Mouse (Mus musculus) CH12.LX (cell line): Measurements from ENCODE around the gene Drp2. TPM values are rescaled to one million over a fixed set of nuclear protein-coding genes. Genes with fewer than 3 reads are reported as not detected.

ENCODE experiments used
- DNase-seq: peaks from one replicate; pipeline ENCODE4 v3.0.0-alpha.2; 2013; ENCODE audit errors: extremely low read depth
- H3K27ac ChIP-seq: 2 replicates; pipeline ENCODE4 v1.5.1; 2012; ENCODE audit warnings: low read depth, mild to moderate bottlenecking, control low read depth, moderate library complexity; ENCODE audit not compliant: insufficient read depth
- H3K27me3 ChIP-seq: replicated peaks from 2 replicates; pipeline ENCODE3; 2012; ENCODE audit warnings: inconsistent platforms
- H3K36me3 ChIP-seq, 2 experiments: replicated peaks in 1 of 2; 2 replicates each; pipeline versions ENCODE3 to v1.6.1; 2012; ENCODE audit warnings: inconsistent platforms in 1 of 2, low read length in 1 of 2, mild to moderate bottlenecking in 1 of 2, mixed read lengths in 1 of 2, moderate library complexity in 1 of 2; ENCODE audit not compliant: control insufficient read depth in 1 of 2, insufficient read depth in 1 of 2
- H3K4me1 ChIP-seq, 2 experiments: 2 replicates each; pipeline ENCODE4 v1.6.1; 2012; ENCODE audit warnings: inconsistent platforms in 1 of 2, moderate library complexity in 1 of 2; ENCODE audit not compliant: insufficient read depth in 2 of 2, control insufficient read depth in 1 of 2
- H3K4me2 ChIP-seq: 2 replicates; pipeline ENCODE4 v1.6.1; 2012; ENCODE audit warnings: low read depth, mild to moderate bottlenecking, control low read depth; ENCODE audit not compliant: poor library complexity, insufficient read depth, severe bottlenecking
- H3K4me3 ChIP-seq, 3 experiments: fragments of 150-350 bp in 1 of 3; sonication (generic) in 1 of 3; replicated peaks in 1 of 3; 2 replicates each; pipeline versions ENCODE3 to v1.5.1; 2011 to 2012; ENCODE audit warnings: low read depth in 2 of 3, low read length in 2 of 3, mild to moderate bottlenecking in 2 of 3, moderate library complexity in 2 of 3, control low read depth in 1 of 3, improper control_type of control experiment in 1 of 3, inconsistent platforms in 1 of 3, mixed read lengths in 1 of 3; ENCODE audit not compliant: poor library complexity in 1 of 3
- H3K79me2 ChIP-seq: replicated peaks from 2 replicates; pipeline ENCODE4 v1.6.1; 2012; ENCODE audit warnings: mild to moderate bottlenecking, moderate library complexity; ENCODE audit not compliant: control insufficient read depth, poor library complexity, insufficient read depth, severe bottlenecking; ENCODE audit errors: extremely low read depth
- H3K9ac ChIP-seq: 2 replicates; pipeline ENCODE4 v1.6.1; 2012; ENCODE audit warnings: low read depth, mild to moderate bottlenecking, control low read depth, moderate library complexity; ENCODE audit not compliant: insufficient read depth
- H3K9me3 ChIP-seq: replicated peaks from 2 replicates; pipeline ENCODE3; 2012; ENCODE audit warnings: low read length, inconsistent platforms, mixed read lengths
- E2F4 ChIP-seq: IDR thresholded peaks from 2 replicates; pipeline ENCODE4 v1.6.1; 2011; ENCODE audit warnings: low read depth, low read length, improper control_type of control experiment; ENCODE audit not compliant: insufficient replicate concordance
- EP300 ChIP-seq: IDR thresholded peaks from 2 replicates; pipeline ENCODE4 v1.6.1; 2011; ENCODE audit warnings: low read length, improper control_type of control experiment
- ETS1 ChIP-seq: conservative IDR thresholded peaks from 2 replicates; pipeline ENCODE4 v1.6.1; 2012; ENCODE audit warnings: low read depth, mild to moderate bottlenecking, inconsistent platforms, low read length, improper control_type of control experiment, moderate library complexity
- GABPA ChIP-seq: IDR thresholded peaks from 2 replicates; pipeline ENCODE4 v1.6.1; 2012; ENCODE audit warnings: low read depth, low read length, improper control_type of control experiment, inconsistent platforms; ENCODE audit not compliant: insufficient replicate concordance
- IRF4 ChIP-seq: IDR thresholded peaks from 2 replicates; pipeline ENCODE4 v1.6.1; 2014; ENCODE audit warnings: low read depth, mild to moderate bottlenecking, inconsistent platforms, low read length, improper control_type of control experiment
- MAFK ChIP-seq: IDR thresholded peaks from 2 replicates; pipeline ENCODE4 v1.6.1; 2011; ENCODE audit warnings: low read length, improper control_type of control experiment; ENCODE audit not compliant: insufficient replicate concordance
- MAZ ChIP-seq: IDR thresholded peaks from 2 replicates; pipeline ENCODE4 v1.6.1; 2012; ENCODE audit warnings: low read depth, mild to moderate bottlenecking, inconsistent platforms, low read length, improper control_type of control experiment, moderate library complexity
- MXI1 ChIP-seq: IDR thresholded peaks from 2 replicates; pipeline ENCODE4 v1.6.1; 2011; ENCODE audit warnings: mild to moderate bottlenecking, low read depth, low read length, improper control_type of control experiment
- NELFE ChIP-seq: IDR thresholded peaks from 2 replicates; pipeline ENCODE4 v1.6.1; 2011; ENCODE audit warnings: low read depth, low read length, improper control_type of control experiment
- NRF1 ChIP-seq: IDR thresholded peaks from 2 replicates; pipeline ENCODE4 v1.6.1; 2014; ENCODE audit warnings: low read depth, mild to moderate bottlenecking, inconsistent platforms, low read length, improper control_type of control experiment, moderate library complexity
- POLR2AphosphoS2 ChIP-seq: IDR thresholded peaks from 2 replicates; pipeline ENCODE4 v1.6.1; 2011; ENCODE audit warnings: low read depth, low read length, improper control_type of control experiment
- RAD21 ChIP-seq: IDR thresholded peaks from 2 replicates; pipeline ENCODE4 v1.6.1; 2011; ENCODE audit warnings: low read depth, mild to moderate bottlenecking, low read length, improper control_type of control experiment, moderate library complexity
- USF1 ChIP-seq: IDR thresholded peaks from 2 replicates; pipeline ENCODE4 v1.6.1; 2014; ENCODE audit warnings: low read depth, mild to moderate bottlenecking, inconsistent platforms, low read length, improper control_type of control experiment
- USF2 ChIP-seq: conservative IDR thresholded peaks from 2 replicates; pipeline ENCODE4 v1.6.1; 2011; ENCODE audit warnings: low read depth, low read length, improper control_type of control experiment
- ZKSCAN1 ChIP-seq: IDR thresholded peaks from 2 replicates; pipeline ENCODE4 v1.6.1; 2012; ENCODE audit warnings: low read depth, inconsistent platforms, low read length, improper control_type of control experiment, borderline replicate concordance
- ZNF384 ChIP-seq: IDR thresholded peaks from 2 replicates; pipeline ENCODE4 v1.6.1; 2012; ENCODE audit warnings: low read depth, low read length, improper control_type of control experiment, inconsistent platforms
- dilution Hi-C: fragments of 300-500 bp; cut with MboI; formaldehyde crosslinking; loops from 2 replicates; pipeline ENCODE4 v1.14.3; 2020; ENCODE audit warnings: low sequenced_read_pairs; ENCODE audit not compliant: extremely low pct_unique_long_range_greater_than_20kb, extremely low pct_ligation_motif_present
- in situ Hi-C: fragments of 300-500 bp; cut with MboI; formaldehyde crosslinking; loops from 3 replicates; pipeline ENCODE4 v1.14.3; 2019; ENCODE audit warnings: low sequenced_read_pairs, low pct_ligation_motif_present, low pct_unique_long_range_greater_than_20kb, mixed read lengths
- polyA plus RNA-seq: library from polyadenylated mRNA; unstranded; fragments of >175 nt; gene quantifications from 2 replicates; pipeline ENCODE4 v1.2.1, GENCODE M21; 2012; ENCODE audit warnings: low read depth; ENCODE audit not compliant: insufficient read length
- total RNA-seq, 2 experiments: library from RNA; depleted of rRNA; stranded (reverse); fragments of 300-350 nt in 1 of 2; fragments of >200 nt in 1 of 2; gene quantifications; 2 replicates each; pipeline ENCODE4 v1.2.3; 2012 to 2014

Drp2 gene
- total and polyA plus RNA-seq, 3 experiments: 0.13 to 0.59 (median 0.19) TPM

DNA sequence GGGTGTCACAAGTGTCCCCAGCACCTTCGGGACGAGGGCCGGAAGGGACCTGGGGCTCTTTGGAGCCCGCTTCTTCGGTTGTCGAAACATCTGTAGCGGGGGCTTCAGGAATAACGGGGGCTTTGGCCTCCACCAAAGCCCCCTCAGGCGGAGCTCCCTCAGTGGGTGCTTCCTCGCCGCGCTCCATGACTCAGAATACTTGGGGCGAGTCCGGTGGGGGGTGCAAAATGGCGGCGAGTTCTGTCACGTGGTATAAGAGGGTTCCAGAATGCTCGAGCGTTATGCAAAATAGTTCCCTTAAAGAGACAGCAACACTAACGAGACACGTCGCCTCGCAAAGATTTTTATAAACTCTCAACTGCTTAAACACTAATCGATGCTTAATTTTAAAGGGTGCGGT, 71.9 kb downstream of the Drp2 start, which contains the start of gene Taf7l:
Taf7l (minus strand) TSS at position 201 of the 400 bp plus-strand sequence.
- H3K4me3 ChIP-seq: no peak within 1 kb of the TSS
- no peak within 1 kb of the TSS for H3K4me2 ChIP-seq
- in situ Hi-C loops: no loop called here

DNA sequence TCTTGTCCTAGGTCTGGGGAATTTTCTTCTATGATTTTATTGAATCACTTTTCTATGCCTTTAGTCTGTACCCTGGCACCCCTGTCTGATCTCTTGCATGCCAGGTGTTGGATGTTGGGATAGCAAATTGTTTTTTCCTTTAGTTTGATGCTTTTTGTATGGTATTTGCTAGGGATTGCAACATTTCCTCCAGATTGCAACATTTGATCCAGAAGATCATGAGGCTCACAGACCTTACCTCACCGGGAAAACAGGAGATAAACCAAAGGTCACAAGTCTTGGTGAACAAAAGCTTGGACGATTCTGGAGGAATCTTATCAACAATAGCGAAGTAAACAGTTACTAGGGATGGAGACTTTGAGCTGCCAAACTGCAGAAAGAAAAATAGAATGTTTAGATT, 77.4 kb downstream of the Drp2 start:
- no peak overlapping the region for H3K27ac ChIP-seq
- dilution Hi-C loops: no loop called here
- DNase-seq: no peak
- H3K4me3 ChIP-seq: no peak overlapping the region
- H3K36me3 ChIP-seq: no peaks in the 10 kb centered on the region
- no peaks in the 10 kb centered on the region for H3K9me3 ChIP-seq
- in situ Hi-C loops: no loop called here
- H3K4me2 ChIP-seq: no peak overlapping the region
- TF ChIP-seq NELFE (no peak), RAD21 (no peak), NRF1 (no peak), MAZ (no peak)
- TF ChIP-seq, all 38 proteins: peak for 0
- no peaks in the 10 kb centered on the region for H3K4me1 ChIP-seq
- no peaks in the 10 kb centered on the region for H3K79me2 ChIP-seq
- no peaks in the 10 kb centered on the region for H3K27me3 ChIP-seq
- H3K9ac ChIP-seq: no peak overlapping the region

More for the DNA sequence above, 71.9 kb downstream of the Drp2 start, which contains the start of gene Taf7l:
- no peak within 1 kb of the TSS for H3K27ac ChIP-seq
- TF ChIP-seq MAFK (no peak), EP300 (no peak), RAD21 (no peak), ETS1 (no peak), ZNF384 (no peak)
- no peaks in the 10 kb centered on the region for H3K36me3 ChIP-seq
- H3K9me3 ChIP-seq: peaks cover 7% of the 10 kb centered on the region
- H3K27me3 ChIP-seq: no peaks in the 10 kb centered on the region
- H3K4me1 ChIP-seq: no peaks in the 10 kb centered on the region
- no peak within 1 kb of the TSS for H3K9ac ChIP-seq
- dilution Hi-C loops: no loop called here
- DNase-seq: no peak
- H3K79me2 ChIP-seq: no peaks in the 10 kb centered on the region

DNA sequence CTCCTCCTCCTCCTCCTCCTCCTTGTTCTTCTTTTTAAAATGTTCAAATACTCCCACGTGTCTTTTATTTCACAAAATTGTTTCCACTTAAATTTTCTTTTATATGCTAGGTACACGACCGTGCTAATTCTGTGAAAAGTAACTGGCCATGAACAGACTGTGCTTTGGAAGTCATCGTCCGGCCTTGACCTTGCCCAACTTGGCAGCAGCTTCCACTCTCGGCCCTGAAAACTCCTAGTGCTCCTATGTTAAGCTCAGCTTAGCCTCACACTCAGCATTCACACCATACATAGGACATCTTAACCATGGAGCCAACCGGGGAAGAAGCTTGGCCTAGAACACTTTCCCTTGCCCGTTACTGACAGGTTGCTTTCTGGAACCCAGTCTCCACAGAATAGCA, 96.3 kb downstream of the Drp2 start:
- no peaks in the 10 kb centered on the region for H3K9me3 ChIP-seq
- no peaks in the 10 kb centered on the region for H3K4me1 ChIP-seq
- dilution Hi-C loops (no loop called here), in situ Hi-C loops (no loop called here)
- no peaks in the 10 kb centered on the region for H3K27me3 ChIP-seq
- no peak overlapping the region for H3K4me3 ChIP-seq
- TF ChIP-seq MXI1 (no peak), POLR2AphosphoS2 (no peak), GABPA (no peak), ZNF384 (no peak), USF1 (no peak), MAZ (no peak), ZKSCAN1 (no peak), IRF4 (no peak), E2F4 (no peak), USF2 (no peak)
- no peak for DNase-seq
- H3K36me3 ChIP-seq: no peaks in the 10 kb centered on the region
- H3K4me2 ChIP-seq: no peak overlapping the region
- H3K79me2 ChIP-seq: no peaks in the 10 kb centered on the region
- no peak overlapping the region for H3K27ac ChIP-seq
- no peak overlapping the region for H3K9ac ChIP-seq
